Mouse (Mus musculus): Measurements from ENCODE around the gene Pnpla1.
A peak's percentile ranks its signal among the peaks of the same experiment; 100 is the strongest.

GRCm38 (mm10) chr17:28926866-28927635 lies 68.8 kb downstream of the Pnpla1 start:
- TF ChIP-seq CTCF (IDR thresholded peaks at IDR 0.05) = peak; percentile 98
- TF ChIP-seq POLR2A (IDR thresholded peaks at IDR 0.05; ENCODE audit: insufficient read depth, low read depth, low read length) = no peak
- TF ChIP-seq EP300 (IDR thresholded peaks at IDR 0.05; ENCODE audit: insufficient read depth, low read depth, low read length) = no peak
